Mouse (Mus musculus): ENCODE results near the gene Derl3. TPM values are rescaled to one million over a fixed set of nuclear protein-coding genes. Genes with fewer than 3 reads are reported as not detected.

Derl3 gene
- not detected for polyA plus RNA-seq (2014; fragmentation: Illumina TruSeq; extraction: RNeasy Lipid Tissue Mini Kit (QIAGEN cat#74804); ENCODE audit: low replicate concordance)

GRCm38 (mm10) chr10:75893089-75893750 is at the start of gene Derl3:
TSS of gene Derl3 (plus strand) at chr10:75893413.

GRCm38 (mm10) chr10:75859786-75860470 is 33.3 kb upstream of the Derl3 start, which contains the start of gene Mif:
TSS of gene Mif (minus strand) at chr10:75860240.

DNA sequence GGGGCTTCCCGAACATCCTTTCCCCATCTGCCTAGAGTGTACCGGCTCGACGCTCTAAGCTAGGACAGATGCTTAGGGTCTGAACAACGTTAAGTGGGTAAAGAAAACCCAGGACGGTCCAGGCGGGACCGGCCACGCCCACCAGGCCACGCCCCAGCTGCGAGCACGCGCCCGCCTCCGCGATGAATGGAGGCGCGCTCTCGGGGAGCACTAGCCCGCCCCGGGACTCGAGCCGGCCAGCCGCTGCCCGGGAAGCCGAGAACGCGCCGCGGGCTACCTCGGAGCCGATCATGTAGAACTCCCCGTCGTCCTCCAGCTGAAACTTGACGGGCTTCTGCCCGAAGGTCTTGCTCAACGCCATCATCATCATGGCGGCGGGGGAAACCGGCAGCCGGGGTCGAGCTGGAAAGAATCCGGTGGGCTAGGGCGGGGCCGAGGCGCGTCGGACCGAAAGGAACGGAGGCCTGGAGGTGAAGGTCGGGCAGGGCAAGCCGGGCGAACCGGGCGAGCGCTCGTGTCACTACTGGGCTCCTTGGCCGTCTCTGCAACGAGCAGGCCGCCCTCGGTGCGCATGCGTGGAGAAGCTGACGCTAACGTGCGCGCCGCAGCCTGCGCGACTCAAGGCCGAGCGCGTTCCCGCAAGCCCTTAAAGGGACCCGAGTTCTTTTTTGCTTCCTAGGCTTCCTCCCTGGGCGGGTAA is 28.0 kb downstream of the Derl3 start, which contains the start of gene Smarcb1:
TSS of gene Smarcb1 (minus strand) at position 592 of the 700 bp plus-strand sequence.

DNA sequence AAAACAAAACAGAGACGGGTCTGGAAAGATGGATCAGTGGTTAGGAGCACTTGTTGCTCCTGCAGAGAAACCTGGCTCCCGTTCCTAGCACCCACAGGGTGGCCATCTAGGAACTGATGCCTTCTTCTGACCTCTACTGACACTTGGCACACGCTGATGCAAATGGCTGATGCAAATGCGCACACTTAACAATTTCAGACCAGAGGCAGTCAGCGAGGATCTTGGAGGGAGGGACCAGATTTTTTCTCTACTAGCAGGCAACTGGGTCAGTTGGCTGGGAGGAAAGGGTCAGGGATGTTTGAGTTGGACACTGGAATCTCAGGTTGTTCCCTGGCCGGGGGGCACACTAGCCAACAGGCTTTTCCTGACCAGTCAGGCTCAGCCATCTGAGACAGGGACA is 39.7 kb downstream of the Derl3 start, which contains the start of gene Chchd10:
TSS of gene Chchd10 (plus strand) at position 240 of the 400 bp plus-strand sequence.

DNA sequence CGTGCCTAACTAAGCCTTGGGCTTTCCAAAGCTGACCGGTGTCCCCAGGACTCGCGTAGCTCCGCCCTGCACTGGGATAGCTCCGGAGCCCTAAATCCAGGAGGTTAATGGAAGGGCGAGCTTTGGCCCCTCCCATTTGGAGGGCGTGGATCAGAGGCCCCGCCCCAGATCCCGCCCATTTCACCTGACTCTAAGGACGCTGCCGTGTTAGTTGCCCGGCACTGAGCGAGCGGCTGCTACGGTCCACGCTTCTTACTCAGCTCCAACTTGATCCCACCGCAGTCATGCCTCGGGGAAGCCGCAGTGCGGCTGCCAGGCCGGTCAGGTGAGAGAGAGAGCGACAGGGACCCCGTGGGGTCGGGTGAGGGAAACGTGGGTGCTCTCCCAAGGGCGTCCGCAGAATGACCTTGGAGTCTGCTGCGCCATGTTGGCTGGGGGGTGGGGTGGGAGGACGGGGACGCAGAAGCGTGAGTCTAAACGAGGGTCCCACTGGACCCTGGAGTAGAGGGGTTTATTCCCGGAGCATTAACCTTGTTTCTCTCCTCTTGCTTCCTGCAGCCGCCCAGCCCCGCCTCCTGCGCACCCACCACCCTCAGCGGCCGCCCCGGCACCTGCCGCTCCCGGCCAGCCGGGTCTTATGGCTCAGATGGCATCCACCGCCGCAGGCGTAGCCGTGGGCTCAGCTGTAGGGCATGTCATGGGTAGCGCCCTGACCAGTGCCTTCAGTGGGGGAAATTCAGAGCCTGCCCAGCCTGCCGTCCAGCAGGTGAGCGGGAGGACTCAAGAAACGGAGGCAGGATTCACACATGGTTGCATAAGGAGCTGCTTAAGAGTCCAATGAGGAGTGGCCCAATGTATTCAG is 42.7 kb downstream of the Derl3 start, which contains the start of gene Mmp11:
TSS of gene Mmp11 (minus strand) at position 817 of the 862 bp plus-strand sequence.

DNA sequence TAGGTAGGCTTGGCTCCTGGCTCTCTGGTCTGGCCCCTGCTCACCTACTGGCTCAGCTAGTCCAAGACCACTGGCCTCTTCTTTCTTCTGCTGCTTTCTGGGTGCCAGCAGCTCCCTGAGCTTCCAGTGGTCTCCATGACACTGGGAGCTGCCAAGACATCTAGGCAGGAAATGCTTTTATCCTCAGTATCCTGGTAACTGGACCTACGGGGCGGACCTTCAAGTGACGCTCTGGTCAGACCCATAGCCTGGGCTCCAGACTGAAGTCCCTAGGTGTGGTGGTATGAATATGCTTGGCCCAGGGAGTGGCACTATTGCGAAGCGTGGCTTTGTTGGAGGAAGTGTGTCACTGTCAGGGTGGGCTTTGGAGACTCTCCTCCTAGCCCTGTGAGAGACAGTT is 47.3 kb downstream of the Derl3 start, which contains the start of gene Gm867:
TSS of gene Gm867 (minus strand) at position 153 of the 400 bp plus-strand sequence.

GRCm38 (mm10) chr10:75942736-75943477 is 49.7 kb downstream of the Derl3 start, which contains the start of gene Vpreb3:
TSS of gene Vpreb3 (plus strand) at chr10:75943057.

Other genes with a start within 250 kb of the Derl3 start
- gene Susd2, start 249.4 kb upstream of the Derl3 start, polyA plus RNA-seq (2014; fragmentation: Illumina TruSeq; extraction: RNeasy Lipid Tissue Mini Kit (QIAGEN cat#74804); ENCODE audit: low replicate concordance) = 3.5 TPM
- 2.5 TPM for gene Cabin1, start 129.1 kb upstream of the Derl3 start, polyA plus RNA-seq (2014; fragmentation: Illumina TruSeq; extraction: RNeasy Lipid Tissue Mini Kit (QIAGEN cat#74804); ENCODE audit: low replicate concordance)
- gene Ddt, start 120.0 kb upstream of the Derl3 start, polyA plus RNA-seq (2014; fragmentation: Illumina TruSeq; extraction: RNeasy Lipid Tissue Mini Kit (QIAGEN cat#74804); ENCODE audit: low replicate concordance) = 2.4 TPM
- not detected for gene Gm20441, start 112.5 kb upstream of the Derl3 start, polyA plus RNA-seq (2014; fragmentation: Illumina TruSeq; extraction: RNeasy Lipid Tissue Mini Kit (QIAGEN cat#74804); ENCODE audit: low replicate concordance)
- 36.7 TPM for gene Gstt3, start 112.0 kb upstream of the Derl3 start, polyA plus RNA-seq (2014; fragmentation: Illumina TruSeq; extraction: RNeasy Lipid Tissue Mini Kit (QIAGEN cat#74804); ENCODE audit: low replicate concordance)
- 10.8 TPM for gene Gstt1, start 94.8 kb upstream of the Derl3 start, polyA plus RNA-seq (2014; fragmentation: Illumina TruSeq; extraction: RNeasy Lipid Tissue Mini Kit (QIAGEN cat#74804); ENCODE audit: low replicate concordance)
- gene Gstt4, start 70.9 kb upstream of the Derl3 start, polyA plus RNA-seq (2014; fragmentation: Illumina TruSeq; extraction: RNeasy Lipid Tissue Mini Kit (QIAGEN cat#74804); ENCODE audit: low replicate concordance) = not detected
- gene Gstt2, start 56.0 kb upstream of the Derl3 start, polyA plus RNA-seq (2014; fragmentation: Illumina TruSeq; extraction: RNeasy Lipid Tissue Mini Kit (QIAGEN cat#74804); ENCODE audit: low replicate concordance) = 5.7 TPM
- gene Mif, start 33.2 kb upstream of the Derl3 start, polyA plus RNA-seq (2014; fragmentation: Illumina TruSeq; extraction: RNeasy Lipid Tissue Mini Kit (QIAGEN cat#74804); ENCODE audit: low replicate concordance) = not detected
- 7.2 TPM for gene Smarcb1, start 28.2 kb downstream of the Derl3 start, polyA plus RNA-seq (2014; fragmentation: Illumina TruSeq; extraction: RNeasy Lipid Tissue Mini Kit (QIAGEN cat#74804); ENCODE audit: low replicate concordance)
- gene Chchd10, start 39.7 kb downstream of the Derl3 start, polyA plus RNA-seq (2014; fragmentation: Illumina TruSeq; extraction: RNeasy Lipid Tissue Mini Kit (QIAGEN cat#74804); ENCODE audit: low replicate concordance) = 23.9 TPM
- not detected for gene Mmp11, start 43.1 kb downstream of the Derl3 start, polyA plus RNA-seq (2014; fragmentation: Illumina TruSeq; extraction: RNeasy Lipid Tissue Mini Kit (QIAGEN cat#74804); ENCODE audit: low replicate concordance)
- not detected for gene Gm867, start 47.3 kb downstream of the Derl3 start, polyA plus RNA-seq (2014; fragmentation: Illumina TruSeq; extraction: RNeasy Lipid Tissue Mini Kit (QIAGEN cat#74804); ENCODE audit: low replicate concordance)
- not detected for gene Vpreb3, start 49.6 kb downstream of the Derl3 start, polyA plus RNA-seq (2014; fragmentation: Illumina TruSeq; extraction: RNeasy Lipid Tissue Mini Kit (QIAGEN cat#74804); ENCODE audit: low replicate concordance)
- not detected for gene Gm5134, start 61.1 kb downstream of the Derl3 start, polyA plus RNA-seq (2014; fragmentation: Illumina TruSeq; extraction: RNeasy Lipid Tissue Mini Kit (QIAGEN cat#74804); ENCODE audit: low replicate concordance)
- gene Zfp280b, start 139.2 kb downstream of the Derl3 start, polyA plus RNA-seq (2014; fragmentation: Illumina TruSeq; extraction: RNeasy Lipid Tissue Mini Kit (QIAGEN cat#74804); ENCODE audit: low replicate concordance) = 10.7 TPM
- 44.6 TPM for gene Slc5a4b, start 217.5 kb downstream of the Derl3 start, polyA plus RNA-seq (2014; fragmentation: Illumina TruSeq; extraction: RNeasy Lipid Tissue Mini Kit (QIAGEN cat#74804); ENCODE audit: low replicate concordance)